Mouse (Mus musculus) heart, adult 8-10 months (tissue): ENCODE data around the gene Ints11. TPM values are rescaled to one million over a fixed set of nuclear protein-coding genes. Genes with fewer than 3 reads are reported as not detected.

ENCODE experiments used
- DNase-seq: peaks from one replicate; pipeline ENCODE4 v3.0.0; 2022; ENCODE audit warnings: low spot score
- total RNA-seq, 4 experiments: library from RNA; stranded (reverse); gene quantifications; 2 replicates each; pipeline ENCODE4 v1.2.4; 2022

Ints11 gene
- total RNA-seq, 4 experiments from 2014 or later, result 13.9 to 14.5 (median 14.1) TPM

- DNase-seq, result peak; percentile 37
Observed at GRCm38 (mm10) chr4:155847591-155848352, 21.6 kb upstream of the Ints11 start.

- no peak for DNase-seq
Observed at GRCm38 (mm10) chr4:155848434-155849095, 20.8 kb upstream of the Ints11 start.

- DNase-seq, result no peak
Observed at GRCm38 (mm10) chr4:155849391-155849790, 20.0 kb upstream of the Ints11 start.

- no peak for DNase-seq
Observed at GRCm38 (mm10) chr4:155849792-155850451, 19.4 kb upstream of the Ints11 start.

GRCm38 (mm10) chr4:155851368-155851767, 18.0 kb upstream of the Ints11 start:
- no peak for DNase-seq

GRCm38 (mm10) chr4:155851951-155852411, 17.4 kb upstream of the Ints11 start:
- DNase-seq, result no peak

- no peak for DNase-seq
Observed at GRCm38 (mm10) chr4:155853421-155853820, 15.9 kb upstream of the Ints11 start.

GRCm38 (mm10) chr4:155854991-155855390, 14.4 kb upstream of the Ints11 start:
- DNase-seq, result no peak

- no peak for DNase-seq
Observed at GRCm38 (mm10) chr4:155856071-155856470, 13.3 kb upstream of the Ints11 start.

- DNase-seq, result no peak
Observed at GRCm38 (mm10) chr4:155856881-155857280, 12.5 kb upstream of the Ints11 start.

- no peak for DNase-seq
Observed at GRCm38 (mm10) chr4:155859318-155859717, 10.0 kb upstream of the Ints11 start.

GRCm38 (mm10) chr4:155861787-155862186, 7.6 kb upstream of the Ints11 start:
- no peak for DNase-seq

- DNase-seq, result no peak
Observed at GRCm38 (mm10) chr4:155863001-155863400, 6.3 kb upstream of the Ints11 start, which contains the start of gene Tas1r3. TSS of gene Tas1r3 (minus strand) at chr4:155863362.

GRCm38 (mm10) chr4:155868614-155869298, 590 bp upstream of the Ints11 start:
- no peak for DNase-seq

- DNase-seq, result no peak
Observed at GRCm38 (mm10) chr4:155871404-155871803, 2.1 kb downstream of the Ints11 start.

- peak; percentile 68 for DNase-seq
Observed at GRCm38 (mm10) chr4:155883587-155883986, 14.2 kb downstream of the Ints11 start.

- no peak for DNase-seq
Observed at GRCm38 (mm10) chr4:155886330-155886729, 17.0 kb downstream of the Ints11 start.

GRCm38 (mm10) chr4:155887674-155888073, 18.3 kb downstream of the Ints11 start:
- DNase-seq, result no peak

GRCm38 (mm10) chr4:155888181-155888580, 18.8 kb downstream of the Ints11 start:
- no peak for DNase-seq

- no peak for DNase-seq
Observed at GRCm38 (mm10) chr4:155889316-155889715, 20.0 kb downstream of the Ints11 start.

- DNase-seq, result no peak
Observed at GRCm38 (mm10) chr4:155891011-155891471, 21.7 kb downstream of the Ints11 start.

GRCm38 (mm10) chr4:155891551-155892001, 22.2 kb downstream of the Ints11 start, which contains the start of the genes Pusl1 and Acap3:
TSS of gene Pusl1 (minus strand) at chr4:155891781.
TSS of gene Acap3 (plus strand) at chr4:155891822.
- DNase-seq, result peak; percentile 94
